In genomic region chr8:83622389-83622989, GRCm38 (mm10) we compare ENCODE assay signal across 8 mouse cellular contexts. TPM values are rescaled to one million over a fixed set of nuclear protein-coding genes. Genes with fewer than 3 reads are reported as not detected.
DNase-seq lines count a peak whose midpoint lies in the region; ATAC-seq lines count a peak whose summit lies in the region.

No protein-coding gene starts in this region.

- no peaks in the 10 kb centered on the region for H3K4me1 ChIP-seq in hindbrain, embryonic 11.5 days (replicated peaks; ENCODE audit: control insufficient read depth, insufficient read depth, low read length)

- H3K4me3 ChIP-seq in hindbrain, embryonic 11.5 days (ENCODE audit: low read depth, low read length), result peak overlapping the region; percentile 21

- no peak overlapping the region for H3K27ac ChIP-seq in hindbrain, embryonic 11.5 days (ENCODE audit: low read depth, low read length)

- H3K9me3 ChIP-seq in hindbrain, embryonic 11.5 days (ENCODE audit: control insufficient read depth, low read length), result no peaks in the 10 kb centered on the region

- ATAC-seq in hindbrain, embryonic 11.5 days (ENCODE audit: low FRiP score), result peak; percentile 92

- 12% methylated on average over 23 of the region's 23 CpGs for WGBS in hindbrain, embryonic 11.5 days

- no peaks in the 10 kb centered on the region for H3K27me3 ChIP-seq in hindbrain, embryonic 11.5 days (ENCODE audit: control insufficient read depth, insufficient read depth, low read length)

- peak overlapping the region; percentile 51 for H3K4me2 ChIP-seq in hindbrain, embryonic 11.5 days (replicated peaks; ENCODE audit: low read depth, low read length)

- H3K9ac ChIP-seq in hindbrain, embryonic 11.5 days (ENCODE audit: low read depth, low read length), result peak overlapping the region; percentile 24; the same call in 1 of the 2 replicates

- peak; percentile 93 for DNase-seq in NIH3T3 (ENCODE audit: low read depth)
- peak; percentile 89 for DNase-seq in cerebellum, adult 9-11 months
- peak; percentile 84 to 96 for DNase-seq in frontal cortex, adult 2 months (ENCODE audit: extremely low spot score in 1 of 2, low spot score in 1 of 2)
- peak; percentile 91 for DNase-seq in hindbrain, embryonic 11.5 days (ENCODE audit: low spot score)
- DNase-seq in layer of hippocampus, postnatal 10 days (ENCODE audit: low spot score in 2 of 2), result peak; percentile 91 to 94
- DNase-seq in lung, postnatal 10 days, result peak; percentile 93
- peak; percentile 81 for DNase-seq in ovary, postnatal 36 days (ENCODE audit: low spot score)
- DNase-seq in thymus, postnatal 14 days, result peak; percentile 94

- H3K36me3 ChIP-seq in hindbrain, embryonic 11.5 days (ENCODE audit: control insufficient read depth, insufficient read depth, low read length), result no peaks in the 10 kb centered on the region

RNA-seq across cellular contexts. Expression of gene Dnajb1, which starts 14.5 kb away (rescaled TPM):
- polyA plus RNA-seq in frontal cortex, adult 2 months (2012; rRNA removed), result 37.9 TPM in 2 replicates
- polyA plus RNA-seq in hindbrain, embryonic 11.5 days (2014; fragmentation: Nextera tagmentation; extraction: Ambion mirVana), result 66.1 and 66.7 TPM in 2 replicates
- total RNA-seq in layer of hippocampus, postnatal 10 days (2021), result 10 to 100 TPM; 29.4 to 33.5 TPM

RNA-seq across cellular contexts. Expression of gene Tecr, which starts 14.7 kb away (rescaled TPM):
- 779 and 879 TPM in 2 replicates for polyA plus RNA-seq in frontal cortex, adult 2 months (2012; rRNA removed)
- 732 and 754 TPM in 2 replicates for polyA plus RNA-seq in hindbrain, embryonic 11.5 days (2014; fragmentation: Nextera tagmentation; extraction: Ambion mirVana)
- 100 to 1,000 TPM; 532 to 604 TPM for total RNA-seq in layer of hippocampus, postnatal 10 days (2021)

RNA-seq across cellular contexts. Expression of gene Gipc1, which starts 30.0 kb away (rescaled TPM):
- polyA plus RNA-seq in frontal cortex, adult 2 months (2012; rRNA removed), result 86.3 and 90.2 TPM in 2 replicates
- polyA plus RNA-seq in hindbrain, embryonic 11.5 days (2014; fragmentation: Nextera tagmentation; extraction: Ambion mirVana), result 176 and 182 TPM in 2 replicates
- total RNA-seq in layer of hippocampus, postnatal 10 days (2021), result 10 to 100 TPM; 65.2 to 77.6 TPM

RNA-seq across cellular contexts. Expression of gene Ptger1, which starts 44.0 kb away (rescaled TPM):
- polyA plus RNA-seq in frontal cortex, adult 2 months (2012; rRNA removed), result 2.2 TPM in 2 replicates
- polyA plus RNA-seq in hindbrain, embryonic 11.5 days (2014; fragmentation: Nextera tagmentation; extraction: Ambion mirVana), result 0.49 and 1.0 TPM in 2 replicates
- 1 to 10 TPM in 1 of 2 experiments, under 1 TPM in 1; 0.32 to 1.0 TPM for total RNA-seq in layer of hippocampus, postnatal 10 days (2021)

RNA-seq across cellular contexts. Expression of gene Ndufb7, which starts 56.0 kb away (rescaled TPM):
- 324 and 374 TPM in 2 replicates for polyA plus RNA-seq in frontal cortex, adult 2 months (2012; rRNA removed)
- polyA plus RNA-seq in hindbrain, embryonic 11.5 days (2014; fragmentation: Nextera tagmentation; extraction: Ambion mirVana), result 358 and 366 TPM in 2 replicates
- 100 to 1,000 TPM; 161 to 175 TPM for total RNA-seq in layer of hippocampus, postnatal 10 days (2021)
